Mouse (Mus musculus): ENCODE results near the gene Emc9. TPM values are rescaled to one million over a fixed set of nuclear protein-coding genes. Genes with fewer than 3 reads are reported as not detected.
A peak's percentile ranks its signal among the peaks of the same experiment; 100 is the strongest.

Gene Emc9
- total and polyA plus RNA-seq, 3 experiments = 38.7 to 59.4 TPM; not detected in 1

- no peaks in the 10 kb centered on the region for H3K9me3 ChIP-seq (replicated peaks; ENCODE audit: insufficient read depth, low read length)
- H3K9ac ChIP-seq (ENCODE audit: control insufficient read depth, low read depth, low read length, poor library complexity, severe bottlenecking) = no peak overlapping the region
- H3K36me3 ChIP-seq (ENCODE audit: control insufficient read depth in 1 of 2, insufficient read depth in 2 of 2, low read length in 2 of 2) = peaks cover 0 to 24% of the 10 kb centered on the region in 2 experiments; a peak in 2 of 4 replicates
- H3K4me3 ChIP-seq (ENCODE audit: control insufficient read depth in 1 of 2, insufficient read depth in 1 of 2, low read depth in 2 of 2, low read length in 2 of 2) = no peak overlapping the region
- TF ChIP-seq MXI1 (IDR thresholded peaks at IDR 0.05; ENCODE audit: low read depth, low read length) = no peak; the same call in 1 of the 2 replicates
- TF ChIP-seq HCFC1 (IDR thresholded peaks at IDR 0.05; ENCODE audit: low read depth, low read length) = no peak
- no peak for TF ChIP-seq MEF2A (IDR thresholded peaks at IDR 0.05; ENCODE audit: extremely low read depth, insufficient replicate concordance, low read depth, low read length, poor library complexity, severe bottlenecking)
- no peak for TF ChIP-seq ZNF384 (IDR thresholded peaks at IDR 0.05; ENCODE audit: low read depth, low read length)
- TF ChIP-seq MAX (IDR thresholded peaks at IDR 0.05; ENCODE audit: low read length) = no peak
- no peak for TF ChIP-seq SIN3A (IDR thresholded peaks at IDR 0.05; ENCODE audit: low read length)
- TF ChIP-seq CHD1 (IDR thresholded peaks at IDR 0.05; ENCODE audit: low read depth, low read length) = no peak
- peak; percentile 33; the same call in 1 of the 2 replicates for TF ChIP-seq GATA1 (IDR thresholded peaks at IDR 0.05; ENCODE audit: low read depth, low read length)
- H3K4me1 ChIP-seq (ENCODE audit: control insufficient read depth in 1 of 2, insufficient read depth in 2 of 2, low read length in 2 of 2) = peaks cover 11 to 40% of the 10 kb centered on the region in 2 experiments
- H3K27me3 ChIP-seq (ENCODE audit: control insufficient read depth in 1 of 2, insufficient read depth in 2 of 2, low read length in 2 of 2) = no peaks in the 10 kb centered on the region
- H3K79me2 ChIP-seq (ENCODE audit: control insufficient read depth, insufficient read depth, low read length, poor library complexity) = no peaks in the 10 kb centered on the region
- DNase-seq (ENCODE audit: low read depth, low spot score) = peak; percentile 59
- H3K27ac ChIP-seq (ENCODE audit: control insufficient read depth, low read depth, low read length) = peak overlapping the region; percentile 24
Measured at GRCm38 (mm10) chr14:55613346-55613745, 28.2 kb upstream of the Emc9 start.

- Histone ChIP-seq H3K4me1 (ENCODE audit: control insufficient read depth in 1 of 2, insufficient read depth in 2 of 2, low read length in 2 of 2) (peaks cover 3 to 16% of the 10 kb centered on the region in 2 experiments; a peak in 3 of 4 replicates), H3K9ac (ENCODE audit: control insufficient read depth, low read depth, low read length, poor library complexity, severe bottlenecking) (no peak overlapping the region), H3K36me3 (ENCODE audit: control insufficient read depth in 1 of 2, insufficient read depth in 2 of 2, low read length in 2 of 2) (peaks cover 0 to 16% of the 10 kb centered on the region in 2 experiments; a peak in 2 of 4 replicates), H3K79me2 (ENCODE audit: control insufficient read depth, insufficient read depth, low read length, poor library complexity) (no peaks in the 10 kb centered on the region), H3K27me3 (ENCODE audit: control insufficient read depth in 1 of 2, insufficient read depth in 2 of 2, low read length in 2 of 2) (no peaks in the 10 kb centered on the region), H3K4me3 (ENCODE audit: control insufficient read depth in 1 of 2, insufficient read depth in 1 of 2, low read depth in 2 of 2, low read length in 2 of 2) (no peak overlapping the region), H3K9me3 (replicated peaks; ENCODE audit: insufficient read depth, low read length) (no peaks in the 10 kb centered on the region), H3K27ac (ENCODE audit: control insufficient read depth, low read depth, low read length) (no peak overlapping the region)
- DNase-seq (ENCODE audit: low read depth, low spot score) = no peak
- TF ChIP-seq MYB (IDR thresholded peaks at IDR 0.05; ENCODE audit: low read depth, low read length) = no peak
- no peak for TF ChIP-seq GATA1 (IDR thresholded peaks at IDR 0.05; ENCODE audit: low read depth, low read length)
- no peak for TF ChIP-seq KAT2A (conservative IDR thresholded peaks at IDR 0.05; ENCODE audit: low read depth, low read length)
- no peak for TF ChIP-seq NRF1 (IDR thresholded peaks at IDR 0.05; ENCODE audit: insufficient read depth, low read depth, low read length, poor library complexity, severe bottlenecking)
- no peak for TF ChIP-seq GABPA (IDR thresholded peaks at IDR 0.05; ENCODE audit: low read depth, low read length)
- TF ChIP-seq ZMIZ1 (IDR thresholded peaks at IDR 0.05; ENCODE audit: low read depth, low read length) = no peak
- no peak for TF ChIP-seq MAX (IDR thresholded peaks at IDR 0.05; ENCODE audit: low read length)
- TF ChIP-seq BHLHE40 (IDR thresholded peaks at IDR 0.05; ENCODE audit: borderline replicate concordance, low read depth, low read length) = no peak
- TF ChIP-seq MEF2A (IDR thresholded peaks at IDR 0.05; ENCODE audit: extremely low read depth, insufficient replicate concordance, low read depth, low read length, poor library complexity, severe bottlenecking) = no peak
- no peak for TF ChIP-seq TCF12 (IDR thresholded peaks at IDR 0.05; ENCODE audit: low read depth, low read length)
- no peak for TF ChIP-seq ZNF384 (IDR thresholded peaks at IDR 0.05; ENCODE audit: low read depth, low read length)
- TF ChIP-seq NELFE (IDR thresholded peaks at IDR 0.05; ENCODE audit: low read depth, low read length) = no peak
- no peak for TF ChIP-seq RAD21 (IDR thresholded peaks at IDR 0.05; ENCODE audit: low read depth, low read length)
- TF ChIP-seq ZKSCAN1 (IDR thresholded peaks at IDR 0.05; ENCODE audit: low read depth, low read length) = no peak
- TF ChIP-seq HCFC1 (IDR thresholded peaks at IDR 0.05; ENCODE audit: low read depth, low read length) = no peak
- TF ChIP-seq POLR2AphosphoS2 (IDR thresholded peaks at IDR 0.05; ENCODE audit: low read length) = no peak
- no peak for TF ChIP-seq UBTF (IDR thresholded peaks at IDR 0.05; ENCODE audit: borderline replicate concordance, insufficient read depth, low read depth, low read length)
- TF ChIP-seq ZC3H11A (IDR thresholded peaks at IDR 0.05; ENCODE audit: low read depth, low read length) = no peak
- no peak for TF ChIP-seq MAFK (IDR thresholded peaks at IDR 0.05; ENCODE audit: borderline replicate concordance, low read depth, low read length)
Measured at GRCm38 (mm10) chr14:55608339-55608738, 23.2 kb upstream of the Emc9 start.
